Mouse (Mus musculus) midbrain, postnatal 0 days (tissue): Measurements from ENCODE around the gene Il31. TPM values are rescaled to one million over a fixed set of nuclear protein-coding genes. Genes with fewer than 3 reads are reported as not detected.

Source experiments
- ATAC-seq: fragments of 200-750 bp; cut with Nextera tagmentation; 2 replicates; pipeline ENCODE4 v1.8.0; 2017; ENCODE audit warnings: moderate number of reproducible peaks, mild to moderate bottlenecking, moderate TSS enrichment, moderate library complexity; ENCODE audit not compliant: low FRiP score
- DNase-seq: peaks from one replicate; pipeline ENCODE4 v3.0.0-alpha.2; 2015; ENCODE audit warnings: low spot score
- H3K27ac ChIP-seq: fragments of 300-500 bp; sonication (generic); 2 replicates; pipeline ENCODE4 v1.5.1; 2014; ENCODE audit warnings: low read depth, mild to moderate bottlenecking, low read length, mixed read lengths
- H3K27me3 ChIP-seq: fragments of 300-500 bp; sonication (generic); 2 replicates; pipeline ENCODE4 v1.6.1; 2014; ENCODE audit warnings: low read length, control low read depth, mixed read lengths; ENCODE audit not compliant: insufficient read depth
- H3K36me3 ChIP-seq: fragments of 300-500 bp; sonication (generic); 2 replicates; pipeline ENCODE4 v1.6.1; 2014; ENCODE audit warnings: low read length, control low read depth, mixed read lengths; ENCODE audit not compliant: insufficient read depth
- H3K4me1 ChIP-seq: fragments of 300-500 bp; sonication (generic); 2 replicates; pipeline ENCODE4 v1.6.1; 2014; ENCODE audit warnings: mild to moderate bottlenecking, control low read depth, antibody characterized with exemption, low read length, mixed read lengths; ENCODE audit not compliant: insufficient read depth
- H3K4me2 ChIP-seq: fragments of 300-500 bp; sonication (generic); 2 replicates; pipeline ENCODE4 v1.6.1; 2014; ENCODE audit warnings: low read depth, mild to moderate bottlenecking, low read length, mixed read lengths; ENCODE audit not compliant: poor library complexity, severe bottlenecking
- H3K4me3 ChIP-seq: fragments of 300-500 bp; sonication (generic); 2 replicates; pipeline ENCODE4 v1.5.1; 2014; ENCODE audit warnings: low read depth, mild to moderate bottlenecking, low read length, moderate library complexity
- H3K9ac ChIP-seq: fragments of 300-500 bp; sonication (generic); replicated peaks from 2 replicates; pipeline ENCODE4 v1.6.1; 2014; ENCODE audit warnings: mild to moderate bottlenecking, low read length, moderate library complexity, mixed read lengths; ENCODE audit not compliant: poor library complexity, severe bottlenecking
- H3K9me3 ChIP-seq: fragments of 300-500 bp; sonication (generic); 2 replicates; pipeline ENCODE4 v1.6.1; 2016; ENCODE audit warnings: low read length, control low read depth
- CTCF ChIP-seq: IDR thresholded peaks from 2 replicates; pipeline ENCODE4 v1.5.1; 2016; ENCODE audit warnings: antibody characterized with exemption, mild to moderate bottlenecking
- WGBS: fragments of 180-500 bp; shearing (Covaris S2); extraction: QIAGEN DNeasy Blood & Tissue Kit; methylation state at CpG from one replicate; pipeline ENCODE4 v1.1.7; 2014; 5-methylcytosine and 5-hydroxymethylcytosine counted together
- polyA plus RNA-seq: library from polyadenylated mRNA; unstranded; fragments of >200 nt; fragmentation: Nextera tagmentation; extraction: Ambion mirVana; gene quantifications from 2 replicates; pipeline ENCODE4 v1.2.1, GENCODE M21; 2015
- total RNA-seq: library from RNA; depleted of rRNA; stranded (reverse); fragments of >200 nt; gene quantifications from 2 replicates; pipeline ENCODE4 v1.2.3, GENCODE M21; 2014; rRNA removed

The Il31 gene
- total RNA-seq (not detected in 2 replicates), polyA plus RNA-seq (not detected in 2 replicates)

DNA sequence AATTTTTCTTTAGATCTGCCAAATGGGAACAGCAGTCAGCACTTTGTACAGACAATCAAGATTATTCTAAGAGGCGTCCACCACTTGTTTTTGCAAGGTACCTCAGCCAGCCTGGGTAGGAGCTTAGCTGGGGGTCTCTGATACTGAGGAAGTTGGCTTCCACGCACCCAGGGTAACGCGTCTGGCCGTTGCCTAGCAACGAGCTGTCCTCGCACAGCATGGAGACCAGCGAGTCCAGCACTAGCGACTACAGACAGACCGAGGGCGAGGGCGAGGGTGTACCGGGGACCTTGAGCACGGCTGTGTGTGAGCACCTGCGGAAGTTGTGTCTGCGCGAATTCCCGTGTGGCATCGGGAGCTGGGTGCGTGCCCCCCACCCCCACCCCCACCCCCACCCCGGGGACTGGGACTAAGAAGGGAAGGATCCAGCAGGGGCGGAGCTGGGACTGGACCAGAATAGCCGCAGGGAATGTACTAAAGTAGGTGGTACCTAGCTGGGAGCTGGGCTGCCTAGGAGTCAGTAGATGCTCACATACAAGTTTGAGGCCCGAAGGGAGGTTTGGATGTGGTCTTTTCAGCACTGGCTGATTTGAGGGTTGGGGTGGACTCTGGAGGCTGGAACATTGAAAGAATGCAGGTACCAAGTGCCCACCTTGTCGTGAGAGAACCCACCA is at the start of gene Il31, which contains the start of gene Lrrc43:
Il31 (minus strand) TSS at position 378 of the 674 bp plus-strand sequence.
Lrrc43 (plus strand) TSS at position 194 of the 674 bp plus-strand sequence.
- H3K36me3 ChIP-seq = no peaks in the 10 kb centered on the region
- 6% methylated on average over 25 of the region's 25 CpGs for WGBS
- no peak for TF ChIP-seq CTCF
- ATAC-seq = peak; percentile 47; the same call in 1 of the 2 replicates
- DNase-seq = peak; percentile 66
- no peak within 1 kb of the TSS for H3K27ac ChIP-seq
- H3K27me3 ChIP-seq = no peaks in the 10 kb centered on the region
- H3K4me2 ChIP-seq = peak within 1 kb of the TSS; percentile 49
- H3K4me1 ChIP-seq = peaks cover 5% of the 10 kb centered on the region; the same call in 1 of the 2 replicates
- H3K9me3 ChIP-seq = no peaks in the 10 kb centered on the region
- no peak within 1 kb of the TSS; the same call in 1 of the 2 replicates for H3K9ac ChIP-seq
- peak within 1 kb of the TSS; percentile 21 for H3K4me3 ChIP-seq

DNA sequence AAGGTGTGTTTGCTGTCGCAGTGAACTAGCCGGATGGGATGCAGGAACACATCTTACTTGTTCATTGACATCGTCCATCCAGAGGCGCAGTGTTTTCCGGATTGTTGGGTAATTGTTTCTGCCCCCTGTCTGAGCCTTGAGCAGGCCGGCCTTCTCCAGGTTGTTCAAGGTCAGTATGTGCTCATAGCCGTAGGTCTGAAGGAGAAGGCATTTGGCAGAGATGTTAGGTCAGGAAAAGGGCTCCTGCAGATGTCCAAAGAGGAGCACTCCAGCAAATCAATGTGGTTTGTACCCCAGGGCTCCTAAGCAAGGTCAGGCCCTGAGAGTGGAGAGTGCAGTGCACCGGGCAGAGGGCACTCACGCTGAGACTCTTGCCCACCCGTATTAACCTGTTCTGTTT is 44.5 kb upstream of the Il31 start:
- peaks cover 73% of the 10 kb centered on the region for H3K36me3 ChIP-seq
- ATAC-seq (no peak), DNase-seq (no peak)
- H3K9ac ChIP-seq = no peak overlapping the region
- WGBS = 95% methylated on average over 10 of the region's 10 CpGs
- no peak for TF ChIP-seq CTCF
- H3K4me1 ChIP-seq = no peaks in the 10 kb centered on the region
- H3K27ac ChIP-seq = no peak overlapping the region
- H3K27me3 ChIP-seq = no peaks in the 10 kb centered on the region
- H3K4me2 ChIP-seq = no peak overlapping the region
- no peak overlapping the region for H3K4me3 ChIP-seq
- no peaks in the 10 kb centered on the region for H3K9me3 ChIP-seq

DNA sequence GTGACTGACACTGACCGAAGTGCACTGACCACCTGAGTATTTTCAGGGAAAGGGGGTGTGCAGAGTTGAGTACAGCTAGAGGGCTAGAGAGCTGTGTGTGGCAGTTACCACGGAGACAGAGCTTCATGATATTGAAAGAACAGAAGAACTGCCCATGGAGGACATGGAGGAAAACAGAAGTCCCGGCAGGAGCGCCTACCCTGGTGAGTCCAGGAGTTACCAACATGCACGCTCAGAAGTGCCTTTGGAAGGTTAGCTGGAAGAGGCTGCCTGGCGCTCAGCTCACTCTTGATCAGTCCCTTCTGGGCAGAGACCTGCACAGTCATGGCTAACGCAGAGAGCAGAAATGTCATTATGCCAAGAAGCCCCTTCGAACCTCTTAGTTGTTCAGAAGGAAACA is 40.8 kb upstream of the Il31 start:
- Histone ChIP-seq H3K27me3 (no peaks in the 10 kb centered on the region), H3K4me3 (no peak overlapping the region), H3K4me1 (no peaks in the 10 kb centered on the region), H3K9ac (no peak overlapping the region), H3K27ac (no peak overlapping the region), H3K4me2 (no peak overlapping the region), H3K36me3 (peaks cover 66% of the 10 kb centered on the region), H3K9me3 (no peaks in the 10 kb centered on the region)
- no peak for TF ChIP-seq CTCF
- 89% methylated on average over 8 of the region's 8 CpGs for WGBS
- ATAC-seq = no peak
- DNase-seq = no peak

DNA sequence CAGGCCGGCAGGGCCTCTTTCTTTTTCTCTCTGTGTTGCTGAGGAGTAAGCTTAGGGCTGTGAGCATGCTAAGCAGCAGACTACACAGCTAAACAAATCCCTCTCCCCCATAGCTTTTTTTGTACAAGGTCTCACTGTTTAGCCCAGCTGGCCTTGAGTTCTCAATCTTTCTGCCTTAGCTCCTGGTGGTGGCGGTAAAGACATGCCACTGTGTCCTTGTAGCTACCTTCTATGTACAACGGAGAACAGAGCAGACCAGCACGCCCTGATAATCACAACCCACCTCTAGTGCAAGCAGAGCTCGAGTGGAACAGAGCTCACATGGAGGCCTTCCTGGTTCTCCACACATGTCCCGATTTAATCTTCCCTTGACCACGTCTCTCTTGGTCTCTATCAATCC is 39.4 kb upstream of the Il31 start:
- H3K4me3 ChIP-seq = no peak overlapping the region
- no peaks in the 10 kb centered on the region for H3K9me3 ChIP-seq
- ATAC-seq = no peak
- H3K9ac ChIP-seq = 0 out of 2 replicates have a peak overlapping the region, but pooled peaks have one; percentile 2
- no peak overlapping the region for H3K4me2 ChIP-seq
- no peak for DNase-seq
- no peaks in the 10 kb centered on the region for H3K27me3 ChIP-seq
- H3K4me1 ChIP-seq = no peaks in the 10 kb centered on the region
- WGBS = 77% methylated on average over 7 of the region's 7 CpGs
- peaks cover 56% of the 10 kb centered on the region for H3K36me3 ChIP-seq
- no peak for TF ChIP-seq CTCF
- H3K27ac ChIP-seq = no peak overlapping the region

DNA sequence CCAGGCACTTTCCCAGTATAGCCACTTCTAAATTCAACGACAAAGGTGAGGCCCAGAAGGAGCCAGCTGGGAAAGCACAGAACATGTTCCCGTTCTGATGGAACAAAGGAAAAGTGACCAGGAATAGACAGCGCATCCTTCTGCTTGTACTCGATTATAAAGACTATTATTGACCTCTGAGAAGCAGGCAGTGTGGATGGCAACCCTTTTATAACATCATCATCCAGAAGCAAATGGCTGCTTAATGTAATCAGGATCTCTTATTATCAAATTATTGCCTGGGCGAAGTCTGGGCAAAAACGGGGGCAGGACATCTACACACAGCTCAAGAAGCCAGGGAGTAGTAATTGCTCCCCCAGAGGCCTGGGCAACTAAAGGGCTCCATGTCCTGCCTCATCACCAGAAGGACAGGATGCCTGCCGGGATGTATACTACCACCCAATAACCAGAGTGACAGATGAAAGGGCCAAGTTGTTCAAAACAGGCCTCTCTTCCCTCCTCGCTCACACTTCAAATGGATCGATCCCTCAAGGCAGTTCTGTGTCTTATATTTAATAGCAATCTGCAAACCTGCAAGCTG is 36.7 kb upstream of the Il31 start:
- Histone ChIP-seq H3K36me3 (peaks cover 30% of the 10 kb centered on the region), H3K9me3 (no peaks in the 10 kb centered on the region), H3K9ac (no peak overlapping the region), H3K4me2 (no peak overlapping the region), H3K27me3 (no peaks in the 10 kb centered on the region), H3K4me3 (no peak overlapping the region), H3K4me1 (peaks cover 4% of the 10 kb centered on the region; the same call in 1 of the 2 replicates), H3K27ac (no peak overlapping the region)
- no peak for ATAC-seq
- WGBS = 95% methylated on average over 9 of the region's 9 CpGs
- no peak for TF ChIP-seq CTCF
- DNase-seq = no peak

DNA sequence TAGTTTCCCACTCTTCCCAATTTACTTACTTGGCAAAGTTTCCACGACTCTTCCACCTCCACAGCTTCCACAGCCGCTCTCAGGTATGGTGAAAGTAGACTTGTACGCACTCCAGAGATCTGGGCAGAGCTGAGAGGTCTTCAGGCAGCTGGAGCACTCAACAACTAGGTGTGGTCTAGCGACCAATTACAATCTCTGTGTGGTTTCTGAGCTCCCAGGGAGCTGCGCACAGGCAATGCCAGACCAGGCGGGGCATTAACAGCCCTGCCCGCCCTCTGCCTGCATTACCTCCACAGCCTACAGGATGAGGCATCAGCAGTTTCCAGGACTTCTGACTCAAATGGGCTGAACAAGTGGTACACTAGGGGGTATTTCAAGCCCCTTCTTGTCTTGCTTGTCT is 36.0 kb upstream of the Il31 start, which contains the start of gene Gm49027:
Gm49027 (minus strand) TSS at position 208 of the 400 bp plus-strand sequence.
- H3K27me3 ChIP-seq = no peaks in the 10 kb centered on the region
- peak within 1 kb of the TSS; percentile 73 for H3K4me3 ChIP-seq
- H3K4me2 ChIP-seq = peak within 1 kb of the TSS; percentile 83
- DNase-seq (no peak), ATAC-seq (no peak)
- peaks cover 23% of the 10 kb centered on the region for H3K36me3 ChIP-seq
- H3K4me1 ChIP-seq = peaks cover 4% of the 10 kb centered on the region; the same call in 1 of the 2 replicates
- TF ChIP-seq CTCF = no peak
- H3K9ac ChIP-seq = peak within 1 kb of the TSS; percentile 51
- no peaks in the 10 kb centered on the region for H3K9me3 ChIP-seq
- peak within 1 kb of the TSS; percentile 60; the same call in 1 of the 2 replicates for H3K27ac ChIP-seq
- WGBS = 89% methylated on average over 7 of the region's 7 CpGs
